Mouse (Mus musculus): ENCODE results near the gene Limch1. TPM values are rescaled to one million over a fixed set of nuclear protein-coding genes. Genes with fewer than 3 reads are reported as not detected.

The Limch1 gene
- polyA plus RNA-seq, 1 experiment from 2014 or later = 38.2 TPM

- peaks cover 2% of the 10 kb centered on the region; the same call in 1 of the 2 replicates for H3K9me3 ChIP-seq
- no peaks in the 10 kb centered on the region for H3K27me3 ChIP-seq
- no peak overlapping the region for H3K4me3 ChIP-seq (replicated peaks)
- no peak overlapping the region for H3K4me2 ChIP-seq
- H3K36me3 ChIP-seq (replicated peaks) = no peaks in the 10 kb centered on the region
- H3K27ac ChIP-seq = no peak overlapping the region
- H3K9ac ChIP-seq = no peak overlapping the region
- H3K4me1 ChIP-seq = peaks cover 5% of the 10 kb centered on the region
- no peak for ATAC-seq (ENCODE audit: low FRiP score)
- 83% methylated on average over 10 of the region's 10 CpGs for WGBS
Observed at GRCm38 (mm10) chr5:66957656-66958055, 212.0 kb downstream of the Limch1 start.

DNA sequence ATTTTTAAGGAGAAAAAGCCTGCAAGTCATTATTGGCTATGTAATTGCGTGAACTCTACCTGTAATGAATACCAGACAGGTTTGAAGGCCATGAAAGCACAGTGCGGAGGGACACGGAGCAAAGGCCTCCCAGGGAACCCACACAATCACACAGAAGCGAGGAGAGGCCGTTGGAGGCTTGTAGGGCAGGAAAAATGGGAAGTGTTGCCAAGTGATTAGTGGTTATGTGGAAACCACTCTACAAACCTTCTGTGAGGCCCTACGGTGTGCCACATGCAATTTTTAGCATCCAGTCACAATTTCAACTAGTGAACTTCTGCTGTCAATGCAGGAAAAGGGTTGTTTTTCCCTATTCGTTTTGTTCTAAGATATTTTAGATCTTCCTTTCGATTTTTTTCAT lies 212.5 kb downstream of the Limch1 start:
- 82% methylated on average over 8 of the region's 8 CpGs for WGBS
- H3K27me3 ChIP-seq = no peaks in the 10 kb centered on the region

DNA sequence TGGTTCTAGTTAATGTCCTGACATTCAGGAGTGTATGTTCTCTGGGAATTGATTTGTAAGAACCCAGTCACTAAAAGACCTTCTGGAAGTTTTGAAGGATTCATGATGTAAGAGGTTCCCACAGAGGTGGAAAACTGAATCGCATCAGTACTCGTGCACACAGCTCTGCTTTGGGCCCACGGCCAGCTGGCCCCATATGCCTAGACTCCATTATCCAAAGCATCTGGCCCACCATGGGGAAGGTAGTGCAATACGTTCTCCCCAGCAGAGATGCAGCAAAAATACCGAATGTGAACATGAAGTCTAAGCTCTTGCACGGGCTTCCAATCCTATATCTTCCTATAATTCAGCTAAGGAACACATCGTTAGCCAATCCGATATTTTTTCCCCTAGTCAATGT lies 214.3 kb downstream of the Limch1 start:
- no peaks in the 10 kb centered on the region for H3K27me3 ChIP-seq
- H3K4me2 ChIP-seq = no peak overlapping the region
- no peaks in the 10 kb centered on the region for H3K9me3 ChIP-seq
- H3K36me3 ChIP-seq (replicated peaks) = no peaks in the 10 kb centered on the region
- no peak for ATAC-seq (ENCODE audit: low FRiP score)
- H3K9ac ChIP-seq = no peak overlapping the region
- H3K27ac ChIP-seq = no peak overlapping the region
- no peaks in the 10 kb centered on the region for H3K4me1 ChIP-seq
- 89% methylated on average over 8 of the region's 8 CpGs for WGBS
- H3K4me3 ChIP-seq (replicated peaks) = no peak overlapping the region

More for the DNA sequence above, 212.5 kb downstream of the Limch1 start:
- H3K36me3 ChIP-seq (replicated peaks) = no peaks in the 10 kb centered on the region
- no peaks in the 10 kb centered on the region for H3K9me3 ChIP-seq
- peaks cover 5% of the 10 kb centered on the region for H3K4me1 ChIP-seq
- no peak overlapping the region for H3K4me3 ChIP-seq (replicated peaks)
- no peak for ATAC-seq (ENCODE audit: low FRiP score)
- H3K4me2 ChIP-seq = no peak overlapping the region
- no peak overlapping the region for H3K27ac ChIP-seq
- no peak overlapping the region for H3K9ac ChIP-seq

DNA sequence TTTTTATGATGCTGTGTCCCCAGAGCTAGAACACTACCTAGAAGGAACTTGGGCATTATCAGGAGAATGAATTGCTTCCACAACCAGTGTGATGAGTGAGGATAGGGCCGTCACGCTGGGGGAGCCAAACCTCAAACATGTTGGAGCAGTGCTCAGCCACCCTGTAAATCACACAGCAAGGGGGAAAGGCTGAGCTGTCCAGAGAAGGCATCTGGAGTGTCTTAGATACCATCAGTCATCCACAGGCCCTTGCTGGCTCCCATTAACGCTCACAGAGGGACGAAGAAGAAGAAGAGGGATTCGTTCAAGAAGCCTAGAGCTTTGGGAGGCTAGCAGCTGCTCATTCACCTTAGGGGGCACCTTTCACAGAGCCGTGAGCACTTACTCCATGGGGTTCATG lies 219.8 kb downstream of the Limch1 start:
- Histone ChIP-seq H3K4me2 (no peak overlapping the region), H3K9ac (no peak overlapping the region), H3K4me1 (peaks cover 27% of the 10 kb centered on the region), H3K27me3 (no peaks in the 10 kb centered on the region), H3K27ac (no peak overlapping the region), H3K4me3 (replicated peaks) (no peak overlapping the region), H3K9me3 (no peaks in the 10 kb centered on the region), H3K36me3 (replicated peaks) (no peaks in the 10 kb centered on the region)
- no peak for ATAC-seq (ENCODE audit: low FRiP score)
- WGBS = 74% methylated on average over 6 of the region's 6 CpGs

GRCm38 (mm10) chr5:66967147-66967546 lies 221.5 kb downstream of the Limch1 start:
- Histone ChIP-seq H3K9me3 (no peaks in the 10 kb centered on the region), H3K27me3 (no peaks in the 10 kb centered on the region), H3K27ac (peak overlapping the region; percentile 63; the same call in 1 of the 2 replicates), H3K36me3 (replicated peaks) (no peaks in the 10 kb centered on the region), H3K4me2 (no peak overlapping the region; the same call in 1 of the 2 replicates), H3K9ac (no peak overlapping the region), H3K4me1 (peaks cover 27% of the 10 kb centered on the region), H3K4me3 (replicated peaks) (no peak overlapping the region)
- ATAC-seq (ENCODE audit: low FRiP score) = no peak
- WGBS = 66% methylated on average over 2 of the region's 2 CpGs

DNA sequence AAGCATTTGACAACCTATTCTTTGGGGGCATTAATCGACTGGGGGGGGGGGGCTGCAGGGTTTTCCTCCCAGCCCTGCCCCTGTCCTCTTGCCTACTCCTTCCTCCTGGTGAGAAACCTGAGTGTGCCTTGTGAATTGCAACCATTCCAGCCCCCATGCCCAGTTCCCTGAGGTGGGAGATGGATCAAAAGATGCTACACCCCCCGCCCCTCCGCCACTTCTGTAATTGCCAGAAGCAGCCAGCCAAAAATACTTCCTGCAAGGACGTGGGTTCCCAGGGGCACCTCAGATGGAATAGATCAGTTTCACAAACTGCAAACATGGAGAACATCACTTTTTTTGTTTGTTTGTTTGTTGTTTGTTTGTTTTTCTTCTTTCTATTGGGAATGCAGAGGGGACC lies 222.0 kb downstream of the Limch1 start:
- Histone ChIP-seq H3K4me2 (peak overlapping the region; percentile 51), H3K4me1 (peaks cover 27% of the 10 kb centered on the region), H3K27ac (peak overlapping the region; percentile 63), H3K9me3 (no peaks in the 10 kb centered on the region), H3K27me3 (no peaks in the 10 kb centered on the region), H3K4me3 (replicated peaks) (no peak overlapping the region), H3K9ac (no peak overlapping the region), H3K36me3 (replicated peaks) (no peaks in the 10 kb centered on the region)
- 55% methylated on average over 4 of the region's 4 CpGs for WGBS
- peak; percentile 13; the same call in 1 of the 2 replicates for ATAC-seq (ENCODE audit: low FRiP score)

- ATAC-seq (ENCODE audit: low FRiP score) = peak; percentile 84
- Histone ChIP-seq H3K27ac (peak overlapping the region; percentile 63), H3K4me3 (replicated peaks) (peak overlapping the region; percentile 25), H3K27me3 (no peaks in the 10 kb centered on the region), H3K9ac (no peak overlapping the region), H3K4me2 (peak overlapping the region; percentile 51), H3K4me1 (peaks cover 27% of the 10 kb centered on the region), H3K36me3 (replicated peaks) (no peaks in the 10 kb centered on the region), H3K9me3 (no peaks in the 10 kb centered on the region)
- 6% methylated on average over 23 of the region's 23 CpGs for WGBS
Observed at GRCm38 (mm10) chr5:66968059-66968833, 222.6 kb downstream of the Limch1 start.

DNA sequence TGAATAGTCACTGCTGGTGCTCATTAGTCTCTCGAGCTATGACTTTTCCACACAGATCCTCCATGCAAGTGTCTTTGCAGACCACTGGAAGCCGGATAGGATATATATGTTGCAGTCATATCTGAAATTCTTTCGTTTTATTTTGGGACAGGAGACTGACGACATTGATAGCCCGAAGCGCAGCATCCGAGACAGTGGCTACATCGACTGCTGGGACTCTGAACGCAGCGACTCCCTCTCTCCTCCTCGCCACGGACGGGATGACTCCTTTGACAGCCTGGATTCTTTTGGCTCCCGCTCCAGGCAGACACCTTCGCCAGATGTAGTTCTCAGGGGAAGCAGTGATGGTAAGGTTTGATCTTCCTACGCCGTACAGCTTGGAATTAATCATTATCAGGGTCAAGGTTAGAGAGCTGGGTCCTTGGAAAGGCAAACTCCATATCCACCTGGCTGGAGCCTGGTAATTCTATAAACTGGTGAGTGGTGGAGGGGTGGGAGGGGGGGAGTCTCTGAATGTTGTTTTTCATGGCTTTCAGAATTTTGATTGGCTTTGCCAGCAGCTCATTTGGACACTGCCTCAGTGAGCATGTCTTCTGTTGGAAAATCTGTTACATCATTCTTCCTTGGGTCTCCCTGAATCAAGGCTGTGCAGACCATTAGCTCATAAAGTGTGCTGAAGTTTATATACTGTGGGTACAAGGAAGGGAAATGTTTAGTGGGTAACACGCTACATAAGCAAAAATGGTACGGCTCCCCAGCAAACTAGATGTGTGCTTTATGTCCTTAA lies 223.5 kb downstream of the Limch1 start:
- Histone ChIP-seq H3K4me1 (peaks cover 27% of the 10 kb centered on the region), H3K27ac (peak overlapping the region; percentile 63), H3K27me3 (no peaks in the 10 kb centered on the region), H3K36me3 (replicated peaks) (no peaks in the 10 kb centered on the region), H3K9me3 (no peaks in the 10 kb centered on the region), H3K4me2 (peak overlapping the region; percentile 51), H3K9ac (0 out of 2 replicates have a peak overlapping the region, but pooled peaks have one; percentile 17), H3K4me3 (replicated peaks) (no peak overlapping the region)
- 66% methylated on average over 19 of the region's 19 CpGs for WGBS
- ATAC-seq (ENCODE audit: low FRiP score) = no peak

GRCm38 (mm10) chr5:66975621-66976020 lies 230.0 kb downstream of the Limch1 start:
- Histone ChIP-seq H3K27ac (peak overlapping the region; percentile 21; the same call in 1 of the 2 replicates), H3K36me3 (replicated peaks) (peaks cover 4% of the 10 kb centered on the region; the same call in 1 of the 2 replicates)
- 86% methylated on average over 8 of the region's 8 CpGs for WGBS

DNA sequence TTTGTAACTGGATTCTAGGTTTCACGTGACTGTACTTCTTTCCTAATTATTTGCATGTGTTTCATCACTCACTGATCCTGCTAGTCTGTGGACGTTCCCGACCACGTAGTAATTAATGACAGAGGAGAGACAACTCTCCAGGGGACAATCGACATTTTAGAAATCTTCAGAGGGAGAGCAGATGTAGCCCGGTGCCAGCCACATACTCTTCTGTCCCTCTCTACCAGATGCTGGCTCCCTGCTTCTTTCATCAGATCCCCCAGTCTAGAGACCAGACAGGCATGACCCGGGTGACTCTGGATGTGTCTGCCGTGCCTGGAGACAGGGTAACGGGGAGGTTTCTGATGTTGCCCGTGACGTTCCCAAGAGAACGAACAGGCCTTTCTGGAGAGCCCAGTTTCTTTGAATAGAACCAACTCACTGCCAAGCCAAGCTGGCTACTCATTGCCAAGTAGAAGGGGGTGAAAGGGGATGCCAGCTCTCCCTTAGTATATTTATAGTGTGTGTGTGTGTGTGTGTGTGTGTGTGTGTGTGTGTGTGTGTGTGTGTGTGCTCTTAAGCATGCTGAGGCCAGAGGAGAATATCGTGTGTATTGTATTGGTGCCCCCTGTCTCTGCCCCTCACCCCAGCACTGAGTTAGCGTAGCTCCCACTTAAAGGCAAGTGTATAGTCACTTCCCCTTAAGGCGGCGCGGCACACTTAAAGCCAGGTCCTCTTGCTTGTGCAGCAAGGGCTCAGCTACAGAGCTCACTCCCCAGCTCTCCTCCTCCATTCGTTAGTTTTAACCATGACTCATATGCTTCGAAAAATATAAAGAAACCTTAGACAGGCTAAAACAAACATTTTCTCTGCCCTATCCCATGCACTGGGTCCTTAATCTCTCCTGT lies 233.9 kb downstream of the Limch1 start:
- 66% methylated on average over 19 of the region's 19 CpGs for WGBS
- Histone ChIP-seq H3K4me2 (no peak overlapping the region), H3K9ac (no peak overlapping the region), H3K4me1 (peaks cover 5% of the 10 kb centered on the region), H3K4me3 (replicated peaks) (no peak overlapping the region), H3K27me3 (no peaks in the 10 kb centered on the region), H3K9me3 (no peaks in the 10 kb centered on the region), H3K27ac (0 out of 2 replicates have a peak overlapping the region, but pooled peaks have one; percentile 42), H3K36me3 (replicated peaks) (peaks cover under 1% of the 10 kb centered on the region; the same call in 1 of the 2 replicates)
- ATAC-seq (ENCODE audit: low FRiP score) = no peak

More at GRCm38 (mm10) chr5:66975621-66976020, 230.0 kb downstream of the Limch1 start:
- Histone ChIP-seq H3K4me1 (peaks cover 5% of the 10 kb centered on the region), H3K27me3 (no peaks in the 10 kb centered on the region), H3K4me2 (no peak overlapping the region), H3K9ac (no peak overlapping the region), H3K9me3 (no peaks in the 10 kb centered on the region), H3K4me3 (replicated peaks) (no peak overlapping the region)
- no peak for ATAC-seq (ENCODE audit: low FRiP score)

DNA sequence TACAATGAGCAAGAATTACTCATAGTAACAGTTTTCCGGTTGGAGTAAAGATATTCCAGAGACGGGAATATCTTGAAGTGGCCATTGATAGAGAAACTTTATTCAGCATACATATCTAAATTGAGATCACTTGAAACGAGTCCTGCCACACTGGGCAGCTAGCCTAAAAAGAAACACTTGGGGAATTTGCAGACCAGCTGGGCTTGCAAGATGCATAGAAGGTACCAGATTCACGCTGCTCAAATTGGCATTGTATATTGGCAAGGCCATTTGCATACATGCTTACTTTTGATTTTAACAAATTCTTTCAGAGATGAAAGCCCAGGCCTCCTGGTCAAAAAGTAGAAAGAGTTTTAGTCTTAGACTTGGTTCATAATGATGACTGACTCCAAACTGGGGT lies 235.2 kb downstream of the Limch1 start:
- Histone ChIP-seq H3K27ac (no peak overlapping the region), H3K4me1 (peaks cover 5% of the 10 kb centered on the region), H3K36me3 (replicated peaks) (no peaks in the 10 kb centered on the region), H3K27me3 (no peaks in the 10 kb centered on the region), H3K9ac (no peak overlapping the region), H3K4me3 (replicated peaks) (no peak overlapping the region), H3K4me2 (no peak overlapping the region), H3K9me3 (no peaks in the 10 kb centered on the region)
- WGBS = 79% methylated on average over 4 of the region's 4 CpGs
- no peak for ATAC-seq (ENCODE audit: low FRiP score)

DNA sequence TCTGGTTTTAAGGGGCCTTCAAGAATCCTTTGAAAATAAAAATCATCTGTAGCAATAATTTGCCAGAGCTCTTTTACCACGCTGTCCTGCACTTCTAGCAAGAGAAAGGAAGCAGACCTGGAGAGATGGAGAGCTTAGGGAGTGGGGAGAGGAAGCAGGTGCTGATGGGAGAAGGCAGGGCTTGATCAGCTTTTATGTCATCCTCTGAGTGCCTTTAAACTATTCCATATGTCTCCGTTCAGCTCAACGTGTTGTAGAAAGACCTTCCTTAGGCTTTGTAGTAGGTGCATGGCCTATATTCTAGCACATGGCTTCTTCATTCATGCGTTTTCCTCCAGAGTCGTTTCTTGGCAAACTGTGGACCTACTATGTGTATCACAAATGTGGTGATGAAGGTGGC lies 237.5 kb downstream of the Limch1 start:
- Histone ChIP-seq H3K27ac (no peak overlapping the region), H3K36me3 (replicated peaks) (no peaks in the 10 kb centered on the region), H3K4me3 (replicated peaks) (no peak overlapping the region), H3K27me3 (no peaks in the 10 kb centered on the region), H3K9ac (no peak overlapping the region), H3K9me3 (no peaks in the 10 kb centered on the region), H3K4me2 (no peak overlapping the region), H3K4me1 (peaks cover 5% of the 10 kb centered on the region)
- ATAC-seq (ENCODE audit: low FRiP score) = no peak
- WGBS = 84% methylated on average over 5 of the region's 5 CpGs
